Mouse (Mus musculus) ovary, postnatal 36 days (tissue): ENCODE data around the gene Flt3.

ENCODE experiments used
- DNase-seq: peaks from one replicate; pipeline ENCODE4 v3.0.0; 2022; ENCODE audit warnings: low spot score, mixed read lengths

The Flt3 gene

DNA sequence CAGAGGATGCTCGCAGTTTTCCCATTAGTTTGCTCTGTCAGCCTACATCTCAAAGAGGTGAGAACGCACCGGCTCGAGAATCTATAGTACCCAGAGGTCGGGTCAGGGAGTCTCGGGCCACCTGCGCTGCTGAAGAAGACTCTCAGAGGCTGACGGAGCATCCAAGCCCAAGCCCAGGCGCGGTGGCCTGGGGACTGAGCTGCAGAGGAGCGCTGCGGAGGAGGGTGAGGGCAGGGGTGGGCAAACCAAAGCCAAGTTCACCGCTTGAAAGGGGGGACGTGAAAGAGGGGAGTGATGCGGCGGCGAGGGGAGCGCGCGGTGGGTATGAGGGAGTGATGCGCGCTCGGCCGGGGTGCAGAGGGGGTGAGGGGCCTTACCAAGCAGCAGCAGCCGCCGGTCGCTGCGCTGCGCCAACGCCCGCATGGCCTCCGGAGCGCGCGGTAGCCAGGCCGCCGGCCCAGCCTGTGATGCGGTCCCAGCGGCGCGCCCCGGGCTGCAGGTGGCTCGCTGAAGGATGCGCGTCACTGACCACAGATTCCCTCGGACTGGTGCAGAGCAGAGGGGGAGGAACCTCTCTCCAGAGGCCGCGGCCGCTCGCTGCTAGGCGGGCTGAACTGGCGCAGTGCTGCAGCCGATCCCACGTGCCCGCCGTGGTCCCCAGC lies at the start of gene Flt3:
Gene Flt3, minus strand, starts transcription at position 647 of the 662 bp plus-strand sequence.
- peak; percentile 18 for DNase-seq

- DNase-seq, result no peak
Measured at GRCm38 (mm10) chr5:147448933-147449332, 48.6 kb upstream of the Flt3 start.

- DNase-seq, result no peak
Measured at GRCm38 (mm10) chr5:147448526-147448925, 48.2 kb upstream of the Flt3 start.

DNA sequence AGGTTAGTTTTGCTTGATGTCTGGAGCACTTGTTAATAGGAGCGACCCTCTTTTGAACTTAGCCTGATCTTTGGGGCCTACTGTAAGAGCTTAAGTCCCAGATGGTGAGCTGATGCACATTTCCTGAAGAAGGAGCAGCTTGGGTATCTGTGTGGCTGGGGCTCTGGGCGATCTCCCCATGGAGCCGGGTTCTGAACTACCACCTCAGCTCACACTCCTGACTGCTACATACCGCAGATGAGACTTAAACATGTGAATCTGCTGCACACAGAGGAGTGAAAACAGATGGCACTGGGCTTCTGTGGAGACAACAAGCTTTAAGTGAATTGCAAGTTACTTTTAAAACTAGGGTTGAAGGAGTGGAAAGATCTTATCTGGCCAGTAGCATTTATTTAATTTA lies 45.0 kb upstream of the Flt3 start:
- DNase-seq, result no peak

GRCm38 (mm10) chr5:147444757-147445156 lies 44.5 kb upstream of the Flt3 start:
- DNase-seq, result no peak

- DNase-seq, result no peak
Measured at GRCm38 (mm10) chr5:147444298-147444697, 44.0 kb upstream of the Flt3 start.

DNA sequence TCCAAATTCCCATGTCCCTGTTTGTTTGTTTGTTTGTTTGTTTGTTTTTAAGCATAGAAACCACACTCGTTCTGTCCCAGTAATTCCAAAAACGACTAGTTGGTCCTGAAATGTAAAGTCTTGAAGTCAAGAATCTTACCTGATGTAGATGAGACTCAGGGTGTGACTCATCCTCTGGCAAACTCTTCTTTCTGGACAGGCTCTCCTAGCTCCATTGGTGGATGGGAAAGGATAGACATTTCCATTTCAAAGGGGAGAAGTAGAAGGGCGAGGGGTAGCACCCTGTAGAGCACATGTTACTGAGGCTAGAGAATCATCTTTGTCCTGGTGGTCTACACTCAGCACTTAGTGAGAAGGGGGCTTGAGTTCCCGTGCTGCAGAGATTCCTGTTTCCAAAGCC lies 42.5 kb upstream of the Flt3 start:
- DNase-seq, result no peak

- DNase-seq, result no peak
Measured at GRCm38 (mm10) chr5:147441979-147442378, 41.7 kb upstream of the Flt3 start.

DNA sequence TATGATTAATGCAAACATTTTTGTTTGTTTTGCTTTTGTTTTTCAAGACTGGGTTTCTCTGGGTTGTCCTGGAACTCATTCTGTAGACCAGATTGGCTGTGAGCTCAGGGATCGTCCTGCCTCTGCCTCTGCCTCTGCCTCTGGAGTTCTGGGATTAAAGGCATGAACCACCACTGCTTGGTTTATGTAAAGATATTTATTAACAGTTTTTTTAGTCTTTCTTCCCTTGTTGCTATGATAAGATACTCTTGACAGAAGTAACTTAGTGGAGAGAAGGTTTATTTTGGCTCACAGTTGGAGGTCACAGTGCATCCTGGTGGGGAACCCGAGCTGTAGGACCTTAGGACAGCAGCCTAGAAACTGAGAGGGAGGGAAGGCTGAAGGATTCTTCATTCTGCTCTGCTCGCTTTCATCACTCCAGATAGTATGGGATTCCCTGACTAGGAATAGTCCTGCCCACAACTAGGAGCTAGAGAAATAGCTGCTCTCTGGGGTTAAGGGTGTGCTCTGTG lies 40.8 kb upstream of the Flt3 start:
- DNase-seq, result no peak

DNA sequence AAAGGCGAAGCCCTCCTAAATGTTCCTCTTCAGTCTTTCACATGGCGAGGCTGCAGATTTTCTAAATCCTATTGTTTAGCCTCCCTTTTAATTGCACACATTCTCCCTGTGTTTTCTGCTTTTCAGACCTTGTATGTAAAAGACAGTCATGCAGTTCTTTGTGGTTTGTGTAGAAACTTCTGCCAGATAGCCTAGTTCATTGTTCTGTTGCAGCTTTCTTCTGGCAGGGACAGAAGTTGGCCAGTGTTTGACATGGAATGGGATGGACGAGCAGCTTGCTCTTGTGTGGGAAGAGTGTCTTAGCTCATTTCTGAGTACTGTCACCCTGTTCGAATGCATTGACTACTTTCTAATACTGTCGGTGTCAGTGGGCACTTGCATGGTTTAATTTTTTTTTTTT lies 36.2 kb upstream of the Flt3 start:
- no peak for DNase-seq

GRCm38 (mm10) chr5:147435751-147436150 lies 35.5 kb upstream of the Flt3 start:
- no peak for DNase-seq

DNA sequence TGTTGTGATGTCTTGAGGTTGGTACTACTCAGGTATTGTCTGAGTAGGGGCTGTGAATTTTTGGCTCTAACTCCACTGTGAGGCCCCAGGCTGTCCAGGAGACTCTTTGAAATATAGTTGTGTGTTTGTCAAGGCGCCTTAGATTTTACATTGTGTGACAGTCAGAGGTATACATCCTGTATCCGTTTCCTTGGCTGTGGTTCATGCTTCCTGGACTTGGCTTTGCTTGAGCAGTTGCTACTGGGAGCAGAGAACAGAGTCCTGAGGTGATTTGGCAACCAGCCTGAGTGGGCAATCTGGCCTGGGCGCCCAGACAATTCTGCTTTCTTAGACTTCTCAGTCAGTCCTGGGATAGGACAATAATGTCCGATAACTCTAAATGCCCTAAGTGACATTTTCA lies 34.9 kb upstream of the Flt3 start:
- peak; percentile 30 for DNase-seq

GRCm38 (mm10) chr5:147432927-147433326 lies 32.6 kb upstream of the Flt3 start:
- no peak for DNase-seq

DNA sequence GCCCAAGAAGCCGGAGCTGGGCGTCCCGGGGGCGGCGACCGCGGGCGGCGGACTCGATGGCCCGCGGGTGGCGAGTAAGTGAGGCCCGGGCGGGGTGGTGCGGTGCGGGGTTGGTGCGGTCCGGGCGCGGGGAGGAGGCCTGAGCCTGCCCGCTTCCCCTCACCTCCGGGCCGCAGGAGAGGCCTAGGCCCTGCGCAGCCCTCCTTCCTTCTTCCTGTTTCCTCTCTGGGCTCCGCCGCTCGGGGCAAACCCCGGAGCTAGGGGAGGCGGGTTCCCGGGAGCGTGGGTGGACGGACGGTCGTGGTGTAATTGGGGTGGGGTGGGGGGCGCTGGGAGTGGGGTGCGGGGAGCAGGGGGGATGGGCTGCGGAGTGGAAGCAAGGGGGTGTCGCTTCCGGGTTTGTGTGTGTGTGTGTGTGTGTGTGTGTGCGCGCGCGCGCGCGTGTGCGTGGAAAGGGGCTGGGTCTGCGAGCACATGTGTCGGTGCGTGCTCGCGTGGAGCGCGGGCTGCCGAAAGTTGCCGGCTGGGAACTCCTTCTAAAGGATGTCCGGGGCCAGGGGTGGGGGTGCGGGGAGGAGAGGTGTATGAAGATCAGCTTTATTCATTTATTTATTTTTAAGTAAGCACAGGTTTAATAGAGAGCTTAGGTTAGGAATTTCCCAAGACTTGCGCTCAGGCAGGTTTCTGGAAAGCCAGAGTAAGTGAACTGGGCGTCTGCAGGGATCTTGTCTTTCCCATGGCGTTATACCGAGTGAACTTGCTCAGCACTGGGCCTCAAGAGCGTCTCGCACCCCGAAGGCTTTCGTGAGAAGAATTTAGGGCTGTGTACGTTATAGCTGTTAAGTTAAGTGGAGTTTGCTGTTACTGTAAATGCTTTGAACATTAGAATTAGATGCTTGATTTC lies 30.9 kb upstream of the Flt3 start:
- peak; percentile 69 for DNase-seq

DNA sequence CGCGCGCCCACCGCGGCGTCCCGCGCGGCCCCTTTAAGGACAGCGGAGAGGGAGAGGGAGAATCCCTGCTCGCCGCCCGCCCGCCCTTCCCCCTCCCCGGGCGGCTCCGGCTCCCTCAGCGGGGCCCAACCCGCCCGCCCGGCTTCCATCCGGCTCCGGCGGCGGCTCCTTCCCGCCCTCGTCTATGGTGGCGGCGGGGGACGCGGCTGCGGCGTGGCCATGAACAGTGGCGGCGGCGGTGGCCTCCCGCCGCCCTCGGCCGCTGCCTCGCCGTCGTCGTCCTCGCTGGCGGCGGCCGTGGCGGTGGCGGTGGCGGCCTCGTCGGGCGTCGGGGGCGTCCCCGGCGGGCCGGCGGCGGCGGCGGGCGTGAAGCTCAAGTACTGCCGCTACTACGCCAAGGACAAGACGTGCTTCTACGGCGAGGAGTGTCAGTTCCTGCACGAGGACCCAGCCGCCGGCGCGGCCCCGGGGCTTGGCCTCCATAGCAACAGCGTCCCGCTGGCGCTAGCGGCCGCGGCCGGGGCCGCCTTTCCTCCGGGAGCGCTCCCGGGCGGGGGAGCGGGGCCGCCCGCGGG lies 30.2 kb upstream of the Flt3 start:
- DNase-seq, result peak; percentile 50

- DNase-seq, result peak; percentile 96
Measured at GRCm38 (mm10) chr5:147429535-147430305, 29.4 kb upstream of the Flt3 start, which contains the start of gene Pan3. Pan3 (plus strand) TSS chr5:147430161.

DNA sequence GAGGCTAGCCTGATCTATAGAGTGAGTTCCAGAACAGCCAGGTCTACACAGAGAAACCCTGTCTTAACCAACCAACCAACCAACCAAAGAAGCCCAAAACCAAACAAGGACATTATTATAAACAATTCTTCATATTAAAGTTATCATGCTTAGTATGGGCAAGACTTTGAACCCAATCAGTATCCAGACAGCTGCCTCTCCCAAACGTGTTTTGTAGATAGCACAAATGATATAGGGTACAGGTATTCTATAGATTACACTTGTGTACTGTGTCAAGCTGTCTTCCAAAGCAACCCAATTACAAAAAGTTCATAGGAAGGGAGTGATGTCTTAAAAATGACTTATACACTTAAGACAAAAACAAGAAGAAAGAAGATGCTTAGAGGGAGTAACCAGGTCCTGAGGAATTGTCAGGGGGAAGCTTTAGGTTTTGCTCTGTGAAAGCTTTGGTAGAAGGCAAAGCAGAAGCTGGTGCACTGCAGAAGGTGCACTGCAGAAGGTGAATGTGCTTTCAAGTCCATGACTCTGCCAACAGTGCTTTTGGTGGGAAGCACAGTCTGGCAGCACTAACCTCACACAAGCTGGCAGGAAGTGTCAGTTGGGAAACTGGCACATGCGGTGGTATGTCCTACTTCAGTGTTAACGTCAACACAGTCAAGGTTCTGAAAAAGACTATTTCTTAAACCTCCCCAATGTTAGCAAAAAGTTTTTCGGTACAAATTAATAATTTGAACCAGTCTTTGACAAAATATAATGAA lies 25.9 kb upstream of the Flt3 start:
- no peak for DNase-seq

- DNase-seq, result no peak
Measured at GRCm38 (mm10) chr5:147423612-147424011, 23.3 kb upstream of the Flt3 start.

DNA sequence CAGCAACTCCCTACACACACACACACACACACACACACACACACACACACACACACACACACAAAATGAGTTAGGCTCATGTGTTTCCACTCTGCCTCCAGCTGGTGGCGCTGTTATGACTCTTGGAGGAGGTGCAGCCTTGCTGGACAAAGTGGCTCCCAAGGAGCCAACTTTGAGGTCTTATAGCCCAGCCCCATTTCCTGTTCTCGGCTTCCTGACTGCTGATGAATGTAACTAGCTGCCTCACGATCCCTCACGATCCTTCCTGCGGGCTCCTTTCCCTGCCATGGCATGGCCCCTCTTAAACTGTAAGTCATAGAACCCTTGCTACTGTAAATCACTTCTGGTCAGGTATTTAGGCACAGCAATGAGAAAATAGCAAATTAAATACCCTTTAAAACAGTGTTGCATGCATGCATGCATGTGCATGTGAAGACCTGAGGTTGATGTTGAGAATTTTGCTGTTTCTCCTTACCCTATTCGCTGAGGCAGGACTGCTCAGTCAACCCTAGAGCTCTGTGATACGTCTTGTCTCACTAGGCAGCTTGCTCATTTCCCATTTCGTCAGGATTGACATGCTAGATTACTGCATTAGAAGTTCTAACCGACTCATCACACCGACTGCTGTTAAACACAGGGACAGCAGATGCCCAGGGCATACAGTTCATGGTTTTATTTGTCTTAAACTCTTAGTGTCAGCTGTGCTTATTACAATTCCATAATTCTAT lies 18.3 kb upstream of the Flt3 start:
- DNase-seq, result peak; percentile 33

DNA sequence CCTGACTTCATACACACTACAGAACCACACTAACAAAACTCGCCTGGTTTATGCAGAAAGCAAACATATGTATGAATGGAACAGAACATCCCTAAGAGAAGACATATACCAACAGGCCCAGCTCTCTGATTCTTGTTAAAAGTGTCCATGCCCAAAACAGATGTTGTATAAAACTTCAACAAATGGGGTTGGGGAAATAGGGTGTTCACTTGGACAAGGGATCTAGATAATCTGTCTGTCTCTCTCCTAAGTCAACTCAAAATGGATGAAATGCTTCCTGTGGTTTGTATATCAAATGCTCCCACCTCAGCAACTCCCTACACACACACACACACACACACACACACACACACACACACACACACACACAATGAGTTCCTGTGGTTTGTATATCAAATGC lies 17.7 kb upstream of the Flt3 start:
- no peak for DNase-seq

DNA sequence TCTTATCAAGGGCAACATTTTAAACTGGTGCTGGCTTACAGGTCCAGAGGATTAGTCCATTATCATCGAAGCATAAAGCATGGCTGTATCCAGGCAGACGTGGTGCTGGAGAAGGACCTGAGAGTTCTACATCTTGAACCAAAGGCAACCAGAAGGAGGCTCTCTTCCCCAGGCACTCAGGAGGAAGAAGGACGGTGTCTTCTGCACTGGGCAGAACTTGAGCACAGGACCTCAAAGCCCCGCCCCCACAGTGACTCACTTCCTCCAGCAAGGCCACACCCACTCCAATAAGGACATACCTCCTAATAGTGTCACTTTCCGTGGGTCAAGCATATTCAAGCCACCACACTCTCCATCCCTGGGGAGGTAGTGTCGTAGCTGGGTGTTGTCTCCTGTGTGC lies 10.3 kb upstream of the Flt3 start:
- no peak for DNase-seq
